Mouse (Mus musculus) lung, adult 18-20 months (tissue): ENCODE data around the gene Slc30a3.
"Not testable (repeated sequence)": the region's sequence is repeated elsewhere in the genome, so short reads cannot be mapped to it uniquely, and the experiment has no call there.

Experiments
- DNase-seq, 2 experiments: peaks; one replicate each; pipeline ENCODE4 v3.0.0; 2022; ENCODE audit warnings: mixed read lengths in 2 of 2

The Slc30a3 gene

DNA sequence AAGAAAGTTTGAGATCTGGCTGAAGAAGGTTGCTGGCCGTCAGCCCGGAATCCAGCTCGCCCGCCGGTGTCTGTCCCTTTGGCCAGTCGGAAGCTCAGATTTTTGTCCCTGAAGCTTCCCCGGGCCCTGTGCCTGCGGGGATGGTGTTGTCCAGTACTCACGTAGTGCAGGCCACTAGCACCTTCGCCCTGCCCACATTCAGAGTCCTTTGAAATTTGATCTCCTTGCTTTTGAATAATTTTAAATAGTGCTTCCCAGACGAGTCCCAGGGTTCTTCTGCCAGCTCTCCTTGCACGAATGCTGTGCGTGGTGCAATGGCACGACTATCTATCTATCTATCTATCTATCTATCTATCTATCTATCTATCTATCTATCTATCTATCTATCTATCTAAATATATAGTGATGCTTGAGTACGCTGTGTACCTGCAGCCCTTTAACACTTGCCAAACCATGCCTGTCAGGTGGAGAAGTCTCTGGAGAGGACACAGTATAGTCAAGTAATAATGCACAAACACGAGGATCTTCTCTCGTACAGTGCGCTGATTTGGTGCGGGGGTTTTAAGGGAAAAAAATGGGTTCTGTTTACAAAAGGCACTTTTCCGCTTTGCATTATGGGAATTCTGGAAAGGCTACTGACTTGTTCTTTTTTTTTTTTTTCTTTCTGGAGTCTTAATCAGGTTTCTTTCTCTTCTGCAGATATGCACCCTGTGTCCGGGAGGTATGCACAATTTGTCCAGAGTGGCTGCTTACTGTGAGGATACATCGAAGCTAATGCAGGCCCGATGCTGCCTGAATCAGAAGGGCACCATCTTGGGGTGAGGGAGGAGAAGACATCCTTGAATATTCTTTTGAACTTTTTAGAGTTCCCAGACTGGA, 59.0 kb downstream of the Slc30a3 start, which contains the start of gene Slc5a6:
Gene Slc5a6, minus strand, starts transcription at position 162 of the 879 bp plus-strand sequence.
- peak; percentile 22 to 54 for DNase-seq

DNA sequence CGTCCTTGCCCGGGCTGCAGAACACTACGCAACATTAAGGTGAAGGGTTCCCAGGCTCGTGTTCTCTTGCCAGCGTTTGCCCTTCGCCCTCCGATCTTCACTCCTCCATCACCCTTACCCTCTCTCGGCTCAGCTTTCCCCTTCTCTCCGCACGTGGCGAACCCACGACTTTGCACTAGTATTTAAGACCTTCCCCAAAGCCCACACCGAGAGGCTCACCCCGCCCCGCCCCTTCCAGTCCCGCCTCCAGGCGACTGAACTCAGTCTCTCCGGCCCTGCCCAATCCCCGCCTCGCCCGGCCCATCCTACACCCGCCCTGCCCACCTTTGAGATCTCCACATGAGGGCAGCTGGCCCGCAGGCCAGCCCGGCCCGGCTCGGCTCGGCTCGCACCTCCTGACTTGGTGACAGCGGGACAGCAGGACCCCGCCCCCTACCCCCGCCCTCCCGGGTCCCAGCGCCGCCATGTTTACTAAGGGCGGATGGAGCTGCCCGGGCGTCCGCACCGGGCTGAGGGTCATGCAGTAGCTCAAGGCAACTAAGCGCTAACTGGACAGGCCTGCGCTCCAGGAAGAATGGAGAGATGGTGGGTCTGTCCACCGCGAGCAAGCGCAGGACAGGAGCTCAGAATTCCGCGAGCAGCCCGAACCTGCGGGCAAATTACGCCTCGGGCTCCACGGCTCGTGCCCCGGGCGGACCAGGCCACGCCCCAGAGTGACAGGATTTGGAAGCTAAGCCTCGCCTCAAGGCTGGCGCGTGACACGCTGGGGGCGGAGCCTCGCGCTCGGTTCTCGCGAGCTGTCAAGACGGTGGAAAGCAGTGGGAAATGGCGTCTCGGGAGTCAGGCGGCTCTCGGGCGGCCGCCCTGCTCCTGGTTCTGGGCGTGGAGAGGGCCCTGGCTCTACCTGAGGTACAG, 59.9 kb downstream of the Slc30a3 start, which contains the start of gene Atraid:
Gene Atraid, plus strand, starts transcription at position 465 of the 915 bp plus-strand sequence.
- peak; percentile 98 to 99 for DNase-seq

DNA sequence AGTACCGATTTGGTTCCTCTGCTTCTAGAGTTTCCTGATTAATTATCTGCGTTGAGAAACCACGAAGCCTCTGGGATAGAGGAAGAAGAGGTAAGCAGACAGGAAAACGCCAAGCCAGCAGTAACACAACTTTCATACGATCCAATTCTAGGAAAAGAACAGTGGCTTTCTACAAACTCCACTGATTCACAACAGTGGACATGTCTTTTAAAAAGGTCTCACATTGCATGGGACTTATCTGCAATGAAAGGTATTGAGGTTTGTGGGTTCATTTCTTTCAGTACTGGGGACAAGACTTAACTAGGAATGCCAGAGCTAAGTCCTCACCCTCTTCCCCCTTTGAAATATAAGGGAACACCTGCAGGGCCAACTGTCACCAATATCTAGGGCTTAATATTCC, 61.0 kb downstream of the Slc30a3 start:
- DNase-seq: no peak

DNA sequence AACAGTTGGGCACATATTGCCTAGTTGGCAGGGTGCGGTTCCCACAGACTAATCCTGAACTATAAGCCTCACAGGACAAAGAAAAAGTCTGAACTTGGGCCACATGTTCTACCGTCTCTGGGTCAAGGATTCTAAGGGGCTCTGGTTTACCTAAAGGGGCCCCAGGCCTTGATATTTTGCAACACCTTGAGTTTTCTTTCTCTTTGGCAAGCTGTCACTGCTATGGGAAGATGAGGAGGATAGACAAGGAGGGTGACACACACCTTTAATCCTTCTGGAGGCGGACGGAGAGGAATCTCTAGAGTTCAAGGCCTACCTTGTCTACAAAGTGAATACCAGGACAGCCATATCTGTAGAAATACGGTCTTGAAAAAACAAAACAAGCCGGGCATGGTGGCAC, 61.6 kb downstream of the Slc30a3 start:
- no peak for DNase-seq

DNA sequence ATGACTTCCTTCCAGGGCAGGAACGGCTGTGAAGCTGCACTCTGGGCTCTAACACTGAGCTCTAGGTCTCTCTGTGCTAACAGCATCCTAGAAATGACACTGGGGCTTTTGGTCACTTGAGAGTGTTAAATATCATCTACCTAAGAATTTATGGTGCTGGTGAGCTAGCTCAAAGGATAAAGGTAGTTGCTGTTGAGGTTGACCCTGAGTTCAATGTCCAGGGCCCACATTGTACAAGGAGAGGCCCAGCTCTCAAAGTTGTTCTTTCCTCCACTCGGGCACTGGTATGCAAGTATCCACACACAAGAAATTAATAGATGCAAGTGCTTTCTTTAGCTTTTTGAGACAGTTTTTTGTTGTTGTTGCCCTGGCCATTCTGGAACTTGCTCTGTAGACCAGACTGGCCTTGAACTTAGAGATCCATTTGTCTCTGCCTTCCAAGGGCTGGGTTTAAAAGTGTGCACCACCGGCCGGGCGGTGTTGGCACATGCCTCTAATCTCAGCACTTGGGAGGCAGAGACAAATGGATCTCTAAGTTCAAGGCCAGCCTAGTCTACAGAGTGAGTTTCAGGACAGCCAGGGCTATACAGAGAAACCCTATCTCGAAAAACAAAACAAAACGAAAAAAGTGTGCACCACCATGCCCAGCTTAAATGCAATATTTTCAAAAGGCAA, 69.7 kb downstream of the Slc30a3 start:
- no peak for DNase-seq

DNA sequence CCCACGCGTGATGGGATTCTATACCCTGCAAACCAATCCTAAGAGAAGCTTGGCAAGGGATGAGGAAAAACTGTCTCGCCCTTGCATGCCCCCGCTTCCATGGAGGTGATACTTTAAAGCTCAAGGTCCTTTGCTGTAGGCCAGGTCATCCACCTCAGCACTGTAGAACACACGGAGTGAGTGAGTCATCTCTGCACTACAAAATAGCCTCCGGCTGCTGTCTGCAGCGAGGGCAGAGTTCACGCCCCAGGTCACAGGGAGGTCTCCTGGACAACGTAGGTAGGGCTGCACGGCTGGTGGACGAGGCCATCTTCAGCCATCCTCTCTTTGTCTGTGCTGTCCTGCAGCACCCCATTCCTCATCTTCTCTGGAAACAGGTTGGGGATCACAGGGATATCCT, 71.5 kb downstream of the Slc30a3 start:
- not testable (repeated sequence) for DNase-seq
